Mouse (Mus musculus): ENCODE measurements around the gene Rpl27a.

DNA sequence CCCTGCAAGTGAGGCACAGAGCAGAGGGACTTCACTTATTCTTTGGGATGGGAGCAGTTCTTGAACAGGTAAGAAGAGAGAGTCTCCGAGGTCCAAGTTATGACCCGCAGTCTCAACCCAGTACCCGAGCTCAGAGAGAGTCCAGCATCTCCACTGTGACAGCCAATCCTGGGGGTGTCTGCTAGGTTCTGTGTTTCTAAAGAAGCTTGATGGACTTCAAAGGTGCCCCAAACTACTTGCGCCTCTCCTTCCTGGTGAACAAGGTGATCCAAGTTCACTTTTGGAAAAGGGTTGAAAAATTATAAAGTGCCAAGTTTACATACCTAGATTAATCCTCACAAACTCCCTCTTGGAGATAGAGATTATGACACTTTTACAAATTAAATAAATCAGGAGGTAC, 10.9 kb upstream of the Rpl27a start, which contains the start of gene Trim66:
- TF ChIP-seq POLR2A (IDR thresholded peaks at IDR 0.05; ENCODE audit: insufficient read length, low read depth) (no peak), TCF12 (IDR thresholded peaks at IDR 0.05; ENCODE audit: insufficient read depth, poor library complexity, severe bottlenecking) (no peak), USF1 (IDR thresholded peaks at IDR 0.05; ENCODE audit: low read depth) (no peak), MYOD1 (IDR thresholded peaks at IDR 0.05; ENCODE audit: control insufficient read depth in 1 of 3, insufficient read length in 2 of 3, low read depth in 2 of 3) (no peak), SRF (IDR thresholded peaks at IDR 0.05; ENCODE audit: control insufficient read depth, insufficient read length, low read depth) (no peak), POLR2AphosphoS2 (IDR thresholded peaks at IDR 0.05; ENCODE audit: insufficient read length, low read depth) (no peak), CEBPB (IDR thresholded peaks at IDR 0.05; ENCODE audit: insufficient read depth, poor library complexity, severe bottlenecking) (no peak), REST (IDR thresholded peaks at IDR 0.05; ENCODE audit: insufficient read depth, insufficient read length) (no peak)
